Mouse (Mus musculus) CH12.LX (cell line): ENCODE measurements around the gene Caln1. TPM values are rescaled to one million over a fixed set of nuclear protein-coding genes. Genes with fewer than 3 reads are reported as not detected.

ENCODE experiments used
- DNase-seq: peaks from one replicate; pipeline ENCODE4 v3.0.0-alpha.2; 2013; ENCODE audit errors: extremely low read depth
- H3K27ac ChIP-seq: 2 replicates; pipeline ENCODE4 v1.5.1; 2012; ENCODE audit warnings: low read depth, mild to moderate bottlenecking, control low read depth, moderate library complexity; ENCODE audit not compliant: insufficient read depth
- H3K27me3 ChIP-seq: replicated peaks from 2 replicates; pipeline ENCODE3; 2012; ENCODE audit warnings: inconsistent platforms
- H3K36me3 ChIP-seq, 2 experiments: replicated peaks in 1 of 2; 2 replicates each; pipeline versions ENCODE3 to v1.6.1; 2012; ENCODE audit warnings: inconsistent platforms in 1 of 2, low read length in 1 of 2, mild to moderate bottlenecking in 1 of 2, mixed read lengths in 1 of 2, moderate library complexity in 1 of 2; ENCODE audit not compliant: control insufficient read depth in 1 of 2, insufficient read depth in 1 of 2
- H3K4me1 ChIP-seq, 2 experiments: 2 replicates each; pipeline ENCODE4 v1.6.1; 2012; ENCODE audit warnings: inconsistent platforms in 1 of 2, moderate library complexity in 1 of 2; ENCODE audit not compliant: insufficient read depth in 2 of 2, control insufficient read depth in 1 of 2
- H3K4me2 ChIP-seq: 2 replicates; pipeline ENCODE4 v1.6.1; 2012; ENCODE audit warnings: low read depth, mild to moderate bottlenecking, control low read depth; ENCODE audit not compliant: poor library complexity, insufficient read depth, severe bottlenecking
- H3K4me3 ChIP-seq, 3 experiments: fragments of 150-350 bp in 1 of 3; sonication (generic) in 1 of 3; replicated peaks in 1 of 3; 2 replicates each; pipeline versions ENCODE3 to v1.5.1; 2011 to 2012; ENCODE audit warnings: low read depth in 2 of 3, low read length in 2 of 3, mild to moderate bottlenecking in 2 of 3, moderate library complexity in 2 of 3, control low read depth in 1 of 3, improper control_type of control experiment in 1 of 3, inconsistent platforms in 1 of 3, mixed read lengths in 1 of 3; ENCODE audit not compliant: poor library complexity in 1 of 3
- H3K79me2 ChIP-seq: replicated peaks from 2 replicates; pipeline ENCODE4 v1.6.1; 2012; ENCODE audit warnings: mild to moderate bottlenecking, moderate library complexity; ENCODE audit not compliant: control insufficient read depth, poor library complexity, insufficient read depth, severe bottlenecking; ENCODE audit errors: extremely low read depth
- H3K9ac ChIP-seq: 2 replicates; pipeline ENCODE4 v1.6.1; 2012; ENCODE audit warnings: low read depth, mild to moderate bottlenecking, control low read depth, moderate library complexity; ENCODE audit not compliant: insufficient read depth
- H3K9me3 ChIP-seq: replicated peaks from 2 replicates; pipeline ENCODE3; 2012; ENCODE audit warnings: low read length, inconsistent platforms, mixed read lengths
- CHD2 ChIP-seq: IDR thresholded peaks from 2 replicates; pipeline ENCODE4 v1.6.1; 2011; ENCODE audit warnings: low read length, improper control_type of control experiment
- E2F4 ChIP-seq: IDR thresholded peaks from 2 replicates; pipeline ENCODE4 v1.6.1; 2011; ENCODE audit warnings: low read depth, low read length, improper control_type of control experiment; ENCODE audit not compliant: insufficient replicate concordance
- ELF1 ChIP-seq: IDR thresholded peaks from 2 replicates; pipeline ENCODE4 v1.6.1; 2014; ENCODE audit warnings: low read depth, mild to moderate bottlenecking, inconsistent platforms, low read length, improper control_type of control experiment
- EP300 ChIP-seq: IDR thresholded peaks from 2 replicates; pipeline ENCODE4 v1.6.1; 2011; ENCODE audit warnings: low read length, improper control_type of control experiment
- ETS1 ChIP-seq: conservative IDR thresholded peaks from 2 replicates; pipeline ENCODE4 v1.6.1; 2012; ENCODE audit warnings: low read depth, mild to moderate bottlenecking, inconsistent platforms, low read length, improper control_type of control experiment, moderate library complexity
- IRF4 ChIP-seq: IDR thresholded peaks from 2 replicates; pipeline ENCODE4 v1.6.1; 2014; ENCODE audit warnings: low read depth, mild to moderate bottlenecking, inconsistent platforms, low read length, improper control_type of control experiment
- JUN ChIP-seq: IDR thresholded peaks from 2 replicates; pipeline ENCODE4 v1.6.1; 2011; ENCODE audit warnings: low read depth, mild to moderate bottlenecking, low read length, improper control_type of control experiment, moderate library complexity; ENCODE audit not compliant: insufficient read depth
- KAT2A ChIP-seq: IDR thresholded peaks from 2 replicates; pipeline ENCODE4 v1.6.1; 2012; ENCODE audit warnings: low read length, improper control_type of control experiment, inconsistent platforms; ENCODE audit not compliant: insufficient replicate concordance
- MAX ChIP-seq: IDR thresholded peaks from 2 replicates; pipeline ENCODE4 v1.6.1; 2011; ENCODE audit warnings: low read length, improper control_type of control experiment
- MAZ ChIP-seq: IDR thresholded peaks from 2 replicates; pipeline ENCODE4 v1.6.1; 2012; ENCODE audit warnings: low read depth, mild to moderate bottlenecking, inconsistent platforms, low read length, improper control_type of control experiment, moderate library complexity
- MEF2A ChIP-seq: IDR thresholded peaks from 2 replicates; pipeline ENCODE4 v1.6.1; 2014; ENCODE audit warnings: low read depth, mild to moderate bottlenecking, inconsistent platforms, low read length, improper control_type of control experiment, borderline replicate concordance
- MXI1 ChIP-seq: IDR thresholded peaks from 2 replicates; pipeline ENCODE4 v1.6.1; 2011; ENCODE audit warnings: mild to moderate bottlenecking, low read depth, low read length, improper control_type of control experiment
- MYC ChIP-seq: IDR thresholded peaks from 2 replicates; pipeline ENCODE4 v1.6.1; 2011; ENCODE audit warnings: low read depth, mild to moderate bottlenecking, improper control_type of control experiment, low read length
- PAX5 ChIP-seq: IDR thresholded peaks from 2 replicates; pipeline ENCODE4 v1.6.1; 2012; ENCODE audit warnings: low read length, inconsistent platforms, mixed read lengths
- POLR2A ChIP-seq: IDR thresholded peaks from 2 replicates; pipeline ENCODE4 v1.6.1; 2011; ENCODE audit warnings: low read depth, mild to moderate bottlenecking, improper control_type of control experiment, low read length
- POLR2AphosphoS2 ChIP-seq: IDR thresholded peaks from 2 replicates; pipeline ENCODE4 v1.6.1; 2011; ENCODE audit warnings: low read depth, low read length, improper control_type of control experiment
- SIN3A ChIP-seq: IDR thresholded peaks from 2 replicates; pipeline ENCODE4 v1.6.1; 2012; ENCODE audit warnings: low read length, improper control_type of control experiment, inconsistent platforms
- SMC3 ChIP-seq: IDR thresholded peaks from 2 replicates; pipeline ENCODE4 v1.6.1; 2011; ENCODE audit warnings: low read depth, low read length, improper control_type of control experiment
- TBP ChIP-seq: conservative IDR thresholded peaks from 2 replicates; pipeline ENCODE4 v1.6.1; 2011; ENCODE audit warnings: low read depth, low read length, improper control_type of control experiment
- TCF12 ChIP-seq: IDR thresholded peaks from 2 replicates; pipeline ENCODE4 v1.6.1; 2014; ENCODE audit warnings: low read depth, mild to moderate bottlenecking, inconsistent platforms, low read length, improper control_type of control experiment
- UBTF ChIP-seq: IDR thresholded peaks from 2 replicates; pipeline ENCODE4 v1.6.1; 2012; ENCODE audit warnings: low read depth, mild to moderate bottlenecking, inconsistent platforms, low read length, improper control_type of control experiment, moderate library complexity
- USF2 ChIP-seq: conservative IDR thresholded peaks from 2 replicates; pipeline ENCODE4 v1.6.1; 2011; ENCODE audit warnings: low read depth, low read length, improper control_type of control experiment
- ZC3H11A ChIP-seq: IDR thresholded peaks from 2 replicates; pipeline ENCODE4 v1.6.1; 2012; ENCODE audit warnings: low read depth, mild to moderate bottlenecking, inconsistent platforms, low read length, improper control_type of control experiment
- ZKSCAN1 ChIP-seq: IDR thresholded peaks from 2 replicates; pipeline ENCODE4 v1.6.1; 2012; ENCODE audit warnings: low read depth, inconsistent platforms, low read length, improper control_type of control experiment, borderline replicate concordance
- ZNF384 ChIP-seq: IDR thresholded peaks from 2 replicates; pipeline ENCODE4 v1.6.1; 2012; ENCODE audit warnings: low read depth, low read length, improper control_type of control experiment, inconsistent platforms
- dilution Hi-C: fragments of 300-500 bp; cut with MboI; formaldehyde crosslinking; loops from 2 replicates; pipeline ENCODE4 v1.14.3; 2020; ENCODE audit warnings: low sequenced_read_pairs; ENCODE audit not compliant: extremely low pct_unique_long_range_greater_than_20kb, extremely low pct_ligation_motif_present
- in situ Hi-C: fragments of 300-500 bp; cut with MboI; formaldehyde crosslinking; loops from 3 replicates; pipeline ENCODE4 v1.14.3; 2019; ENCODE audit warnings: low sequenced_read_pairs, low pct_ligation_motif_present, low pct_unique_long_range_greater_than_20kb, mixed read lengths
- polyA plus RNA-seq: library from polyadenylated mRNA; unstranded; fragments of >175 nt; gene quantifications from 2 replicates; pipeline ENCODE4 v1.2.1, GENCODE M21; 2012; ENCODE audit warnings: low read depth; ENCODE audit not compliant: insufficient read length
- total RNA-seq, 2 experiments: library from RNA; depleted of rRNA; stranded (reverse); fragments of 300-350 nt in 1 of 2; fragments of >200 nt in 1 of 2; gene quantifications; 2 replicates each; pipeline ENCODE4 v1.2.3; 2012 to 2014

Gene Caln1
- total and polyA plus RNA-seq, 3 experiments, result under 0.01 TPM; not detected in 2

GRCm38 (mm10) chr5:130335462-130335861 lies 33.8 kb upstream of the Caln1 start:
- H3K4me2 ChIP-seq, result no peak overlapping the region

GRCm38 (mm10) chr5:130340656-130341055 lies 28.6 kb upstream of the Caln1 start:
- dilution Hi-C loops (no loop called here), in situ Hi-C loops (no loop called here)
- Histone ChIP-seq H3K79me2 (no peaks in the 10 kb centered on the region), H3K4me1 (no peaks in the 10 kb centered on the region), H3K9me3 (no peaks in the 10 kb centered on the region), H3K4me2 (no peak overlapping the region), H3K27ac (no peak overlapping the region), H3K27me3 (no peaks in the 10 kb centered on the region), H3K36me3 (peaks cover 40 to 78% of the 10 kb centered on the region in 2 experiments), H3K9ac (no peak overlapping the region), H3K4me3 (no peak overlapping the region)
- DNase-seq, result no peak
- TF ChIP-seq UBTF, result no peak
- TF ChIP-seq MAX, result no peak
- no peak for TF ChIP-seq ETS1
- TF ChIP-seq TBP, result no peak
- TF ChIP-seq MEF2A, result no peak
- no peak for TF ChIP-seq SIN3A
- no peak for TF ChIP-seq MAZ
- no peak for TF ChIP-seq ZKSCAN1
- no peak for TF ChIP-seq IRF4
- TF ChIP-seq USF2, result no peak
- TF ChIP-seq PAX5, result no peak
- TF ChIP-seq SMC3, result no peak
- no peak for TF ChIP-seq KAT2A
- TF ChIP-seq POLR2A, result no peak
- TF ChIP-seq MYC, result no peak
- TF ChIP-seq POLR2AphosphoS2, result no peak
- TF ChIP-seq ZC3H11A, result no peak
- TF ChIP-seq CHD2, result no peak
- TF ChIP-seq ZNF384, result no peak

More at GRCm38 (mm10) chr5:130335462-130335861, 33.8 kb upstream of the Caln1 start:
- H3K4me3 ChIP-seq, result no peak overlapping the region
- H3K9me3 ChIP-seq, result peaks cover 6% of the 10 kb centered on the region
- H3K27ac ChIP-seq, result no peak overlapping the region
- no peaks in the 10 kb centered on the region for H3K79me2 ChIP-seq
- H3K9ac ChIP-seq, result no peak overlapping the region
- peaks cover 37 to 79% of the 10 kb centered on the region in 2 experiments for H3K36me3 ChIP-seq
- in situ Hi-C loops (no loop called here), dilution Hi-C loops (no loop called here)
- no peak for TF ChIP-seq ELF1
- no peak for TF ChIP-seq TCF12
- TF ChIP-seq ETS1, result no peak
- TF ChIP-seq SMC3, result no peak
- TF ChIP-seq POLR2A, result no peak
- TF ChIP-seq JUN, result no peak
- no peak for TF ChIP-seq MAX
- no peak for TF ChIP-seq E2F4
- TF ChIP-seq MXI1, result no peak
- no peak for TF ChIP-seq MEF2A
- TF ChIP-seq POLR2AphosphoS2, result no peak
- TF ChIP-seq SIN3A, result no peak
- no peak for TF ChIP-seq ZC3H11A
- TF ChIP-seq EP300, result no peak
- no peak for TF ChIP-seq MAZ
- DNase-seq, result no peak
- no peaks in the 10 kb centered on the region for H3K4me1 ChIP-seq
- no peaks in the 10 kb centered on the region for H3K27me3 ChIP-seq
